Mouse (Mus musculus): ENCODE results near the gene Tuba8.

The Tuba8 gene

DNA sequence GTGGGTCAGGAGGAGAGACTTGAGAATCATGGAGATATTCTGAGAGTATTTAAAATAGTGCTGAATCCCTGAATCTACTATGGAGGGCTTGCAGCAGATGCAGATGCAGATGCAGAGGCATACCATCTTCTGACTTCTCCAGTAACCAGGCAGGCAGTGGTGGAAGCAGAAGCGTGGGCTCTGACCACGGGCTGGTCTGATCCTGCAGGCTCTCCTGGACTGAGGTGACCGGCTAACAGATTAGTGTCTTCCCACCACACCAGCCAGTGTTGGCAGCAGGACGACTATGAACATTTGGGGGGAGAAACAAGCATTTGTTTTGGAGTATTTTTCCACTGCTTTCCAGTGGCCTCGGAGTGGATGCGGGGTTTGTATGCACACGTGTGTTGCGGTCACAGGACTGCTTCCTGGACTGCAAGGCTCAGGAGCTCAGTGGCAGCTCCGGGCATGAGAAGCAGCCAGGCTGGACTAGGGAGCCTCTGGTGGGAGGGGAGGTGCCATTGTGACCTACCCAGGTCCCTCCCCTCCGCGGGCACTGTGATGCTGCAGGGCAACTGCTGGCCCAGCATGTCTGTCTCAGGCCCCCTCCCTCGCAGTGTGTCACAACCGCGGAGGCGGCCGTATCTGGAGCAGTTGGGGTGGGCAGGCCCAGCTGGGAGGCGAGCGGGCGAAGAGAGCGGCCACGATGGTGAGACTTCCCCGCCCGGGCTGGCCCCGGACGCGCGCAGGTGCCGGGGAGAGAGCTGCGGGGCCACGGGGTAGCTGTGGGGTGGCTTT, at the start of gene Tuba8:
Tuba8 (plus strand) TSS at position 548 of the 777 bp plus-strand sequence.
- DNase-seq, result peak; percentile 44 to 50

DNA sequence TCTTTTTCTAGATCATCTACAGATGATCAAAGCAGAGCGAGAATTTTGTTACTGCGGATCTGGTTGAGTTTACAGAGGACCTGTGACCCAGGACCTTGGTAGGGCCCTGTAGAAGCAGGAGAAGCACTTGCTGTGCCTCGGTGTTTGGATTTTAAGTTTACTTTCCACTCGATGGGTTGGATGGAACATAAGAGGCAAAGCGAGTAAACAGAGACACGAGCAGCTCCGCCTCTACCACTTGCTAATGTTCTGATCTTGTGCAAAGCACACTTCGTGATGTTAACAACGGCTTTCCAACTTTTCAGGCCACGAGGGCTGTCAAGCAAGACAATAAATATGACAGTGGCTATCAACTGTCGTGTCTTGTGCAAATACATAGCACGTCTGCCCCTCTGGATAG, 47.9 kb upstream of the Tuba8 start:
- no peak for DNase-seq

DNA sequence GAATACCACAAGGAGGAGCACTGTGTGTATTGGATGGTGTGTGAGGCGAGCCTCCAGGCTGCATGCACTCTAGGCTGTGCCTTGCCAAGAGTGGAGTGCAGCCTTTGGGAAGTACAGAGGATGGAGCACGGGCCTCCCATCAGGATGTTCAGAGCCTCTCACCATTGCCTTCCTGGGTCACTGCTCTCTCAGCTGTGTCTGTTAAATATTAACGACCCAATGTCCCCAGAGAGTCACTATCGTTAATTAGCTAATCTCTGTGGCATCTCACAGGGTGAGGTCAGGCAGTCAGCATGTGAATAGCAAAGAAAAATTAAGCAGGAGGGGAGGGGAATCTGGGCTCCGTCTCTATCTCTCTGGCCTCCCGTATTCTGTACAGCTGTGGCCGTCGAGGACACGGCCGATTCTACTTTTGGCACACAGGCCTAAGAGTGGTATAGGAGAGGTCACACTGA, 44.4 kb upstream of the Tuba8 start:
- no peak for DNase-seq

DNA sequence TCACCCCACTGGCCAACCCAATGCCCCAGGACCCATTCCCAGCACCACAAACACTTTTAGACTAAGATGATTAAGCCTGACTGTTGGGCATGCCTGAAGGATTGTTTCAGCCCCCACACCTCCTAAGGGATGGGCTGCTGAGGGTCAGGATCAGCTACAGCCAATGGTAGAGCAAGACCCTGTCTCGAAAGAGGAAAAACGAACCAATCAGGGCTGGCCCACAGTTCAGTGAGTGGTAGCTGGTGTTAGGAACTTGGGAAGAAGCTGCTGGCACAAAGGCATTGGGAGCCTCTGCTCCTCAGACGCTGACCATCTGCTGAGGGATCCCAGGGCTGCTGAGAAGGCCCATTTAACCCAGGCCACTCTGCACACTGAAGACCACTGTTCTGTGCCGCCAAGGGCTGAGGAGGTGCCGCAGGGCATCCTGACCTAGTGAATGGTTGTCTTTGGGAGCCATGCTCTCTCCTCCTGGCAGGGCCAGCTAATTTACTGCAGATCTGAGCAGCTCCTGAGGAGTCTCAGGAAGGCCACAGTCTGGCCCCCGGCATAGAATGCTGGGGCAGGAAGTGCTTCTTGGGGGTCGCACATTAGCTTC, 43.0 kb upstream of the Tuba8 start:
- no peak for DNase-seq

DNA sequence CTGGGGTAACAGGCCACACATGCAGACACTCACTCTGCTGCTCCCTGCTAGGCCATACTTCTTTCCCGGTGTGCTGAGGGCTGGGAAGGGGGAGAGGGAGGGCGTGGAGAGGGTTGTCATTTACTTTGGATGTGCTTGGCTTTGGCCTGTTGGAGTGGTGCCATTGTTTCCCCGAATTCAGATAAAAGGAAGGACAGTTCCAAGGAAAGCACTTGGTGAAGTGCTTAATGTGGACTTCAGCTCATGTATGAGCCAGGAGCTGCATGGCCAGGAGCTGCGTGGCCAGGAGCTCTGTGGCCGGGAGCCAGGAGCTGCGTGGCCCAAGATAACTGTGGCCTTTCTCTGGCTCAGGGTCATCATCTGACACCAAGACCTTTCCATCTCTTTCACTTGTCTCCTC, 39.4 kb upstream of the Tuba8 start:
- DNase-seq, result no peak

DNA sequence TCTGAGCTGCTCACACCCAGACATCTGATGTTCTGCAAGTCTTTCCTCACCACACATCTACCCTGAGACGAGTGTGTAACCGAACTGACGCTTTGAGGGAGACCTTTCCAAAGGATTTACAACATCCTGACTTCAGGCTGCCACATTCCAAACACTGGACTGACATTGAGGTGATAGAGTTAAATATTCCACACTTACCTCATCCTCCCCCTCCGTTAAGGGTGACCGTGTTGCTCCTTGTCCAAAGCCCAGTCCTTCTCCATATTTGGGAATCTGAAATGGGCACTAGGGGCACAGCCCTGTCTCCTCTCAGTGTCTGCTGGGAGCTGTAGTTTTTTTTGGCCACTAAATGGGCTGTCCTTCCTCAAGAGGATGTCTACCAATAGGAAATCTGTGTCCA, 37.0 kb upstream of the Tuba8 start:
- no peak for DNase-seq

DNA sequence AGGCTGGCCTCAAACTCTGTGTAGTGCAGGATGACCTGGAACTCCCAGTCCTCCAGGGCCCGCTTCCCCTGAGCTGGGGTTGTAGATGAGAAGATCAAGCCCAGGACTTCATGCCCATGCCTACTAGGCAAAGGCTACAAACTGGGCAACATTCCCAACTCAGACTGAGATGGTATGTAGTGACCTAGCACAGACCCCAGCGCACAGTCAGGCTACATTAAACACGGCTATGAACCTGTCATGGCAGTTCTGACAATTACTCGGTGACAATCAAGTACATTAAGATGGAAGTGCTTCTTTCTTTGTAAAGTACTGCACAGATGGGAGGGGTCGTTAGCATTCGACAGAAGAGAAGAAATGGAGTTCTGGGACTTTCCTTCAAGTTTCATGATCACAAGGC, 35.7 kb upstream of the Tuba8 start:
- no peak for DNase-seq

DNA sequence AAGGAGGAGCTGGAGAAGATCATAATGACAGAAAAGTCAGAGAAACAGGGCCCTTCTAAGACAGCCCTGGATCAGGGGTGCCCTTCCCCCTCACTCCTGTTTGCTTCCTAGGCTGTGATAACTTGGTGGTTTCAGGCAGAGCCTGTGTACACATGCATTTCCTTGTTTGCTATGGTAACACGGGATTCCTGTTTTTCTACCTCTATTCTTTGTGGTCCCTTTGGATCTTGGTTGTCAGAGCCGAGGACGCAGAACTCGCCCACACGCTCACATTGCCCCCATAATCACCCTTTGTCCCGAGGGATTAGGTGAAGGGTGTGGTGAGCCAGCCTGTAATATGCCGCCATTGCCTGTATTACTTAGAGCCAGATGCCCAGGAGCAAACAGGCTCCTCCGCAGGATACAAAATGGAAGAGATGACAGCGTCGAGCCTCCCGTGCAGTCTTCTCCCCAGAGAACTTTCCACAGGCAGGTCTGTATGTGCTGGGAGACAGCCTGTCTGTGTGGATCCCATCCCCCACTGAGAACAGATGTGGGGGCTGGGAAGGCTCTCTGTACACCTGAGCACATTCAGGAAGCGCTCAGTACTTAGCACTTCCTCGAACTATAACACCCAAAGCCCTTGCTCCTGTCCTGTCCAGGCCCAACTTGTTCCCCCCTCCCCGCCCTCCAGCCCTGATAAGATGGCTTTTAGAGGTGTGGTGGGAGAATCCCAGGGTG, 34.3 kb upstream of the Tuba8 start:
- DNase-seq, result no peak

DNA sequence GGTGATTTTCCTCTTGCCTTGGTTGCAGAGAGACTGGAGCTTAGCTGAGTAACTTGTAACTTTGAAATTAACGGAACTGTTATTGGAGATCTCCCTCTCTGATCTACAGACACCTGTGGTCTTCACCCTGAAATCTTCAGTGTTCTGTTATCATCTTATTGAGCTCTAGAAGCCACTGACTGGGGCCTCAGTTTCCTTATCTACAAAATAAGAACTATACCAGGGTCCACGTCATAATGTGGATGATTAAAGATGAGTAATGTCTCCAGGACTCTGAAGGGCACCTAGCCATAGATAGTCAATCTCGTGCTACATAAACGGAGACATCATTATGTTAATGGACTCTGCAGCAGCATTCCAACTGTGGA, 33.8 kb upstream of the Tuba8 start:
- DNase-seq, result no peak

DNA sequence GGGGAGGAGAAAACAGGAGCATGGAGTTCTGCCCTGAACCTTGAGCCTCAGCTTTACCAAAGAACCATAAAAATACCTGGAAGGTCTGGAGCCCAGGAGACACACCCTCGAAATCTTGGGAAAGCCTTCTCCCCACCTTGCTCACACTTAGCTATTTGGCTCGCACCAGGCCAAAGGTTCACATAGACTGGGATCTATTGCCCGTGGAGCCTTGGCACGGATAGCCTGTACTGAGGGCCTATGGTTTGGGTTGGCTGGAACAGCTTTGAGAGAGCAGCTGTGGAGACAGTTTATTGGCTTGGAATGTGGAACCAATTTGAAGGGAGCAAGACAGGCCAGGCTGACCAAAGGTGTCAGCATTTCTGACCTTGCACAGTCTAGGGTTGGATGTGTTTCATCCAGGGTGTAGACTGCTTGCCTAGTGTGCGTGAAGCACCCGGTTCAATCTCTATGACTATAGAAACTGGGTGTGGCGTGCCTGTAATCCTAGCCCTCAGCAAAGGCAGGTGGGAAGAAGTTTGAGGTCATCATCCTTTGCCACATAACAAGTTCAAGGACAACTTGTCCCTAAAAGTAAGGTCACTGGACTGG, 33.3 kb upstream of the Tuba8 start:
- no peak for DNase-seq

DNA sequence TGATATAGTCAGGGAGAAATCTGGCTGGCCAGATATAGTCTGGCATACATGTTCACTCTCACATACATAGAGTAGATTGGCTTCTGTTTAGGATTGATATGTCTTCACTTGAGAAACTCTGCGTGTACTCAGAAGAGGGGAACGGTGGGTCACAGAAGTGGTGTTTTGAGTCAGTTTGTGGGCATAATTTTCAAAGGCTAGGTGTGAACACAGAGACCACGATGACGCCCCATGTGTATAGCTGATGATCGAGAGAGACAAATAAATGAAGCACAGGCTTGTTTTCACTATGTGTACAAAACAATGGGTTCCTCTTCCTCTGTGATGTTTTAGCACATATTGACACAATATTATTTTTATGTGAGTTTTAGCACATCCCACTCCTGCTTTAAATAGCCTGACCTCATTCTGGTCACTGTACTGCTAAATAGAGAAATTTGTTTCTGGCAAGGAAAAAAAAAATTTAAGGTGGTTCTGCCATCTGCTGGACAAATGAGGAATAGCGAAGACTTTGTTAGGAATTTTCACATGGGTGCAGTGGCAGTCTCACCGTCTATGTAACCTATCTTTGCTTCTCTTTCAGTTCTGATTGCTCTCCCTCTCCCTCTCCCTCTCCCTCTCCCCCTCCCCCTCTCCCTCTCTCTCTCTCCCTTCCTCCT, 31.7 kb upstream of the Tuba8 start:
- DNase-seq, result peak; percentile 47 to 82

DNA sequence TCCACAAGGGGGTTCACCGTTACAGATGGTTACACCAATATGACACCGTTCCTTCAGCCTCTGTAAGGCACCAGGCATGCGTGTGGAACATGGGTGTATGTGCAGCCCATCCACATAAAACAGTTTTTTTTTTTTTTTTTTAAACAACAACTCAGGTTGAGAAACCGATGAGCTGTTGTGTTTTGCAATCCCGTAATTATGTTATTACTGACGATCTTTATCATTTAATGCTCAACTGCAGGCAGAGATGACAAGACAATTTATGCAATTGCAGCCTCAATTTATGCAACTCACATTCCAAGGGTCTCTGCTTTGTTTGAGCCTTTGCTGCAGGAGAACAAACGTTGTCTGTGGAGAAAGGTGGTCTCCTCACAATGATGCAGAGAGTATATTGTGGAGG, 30.6 kb upstream of the Tuba8 start:
- no peak for DNase-seq

DNA sequence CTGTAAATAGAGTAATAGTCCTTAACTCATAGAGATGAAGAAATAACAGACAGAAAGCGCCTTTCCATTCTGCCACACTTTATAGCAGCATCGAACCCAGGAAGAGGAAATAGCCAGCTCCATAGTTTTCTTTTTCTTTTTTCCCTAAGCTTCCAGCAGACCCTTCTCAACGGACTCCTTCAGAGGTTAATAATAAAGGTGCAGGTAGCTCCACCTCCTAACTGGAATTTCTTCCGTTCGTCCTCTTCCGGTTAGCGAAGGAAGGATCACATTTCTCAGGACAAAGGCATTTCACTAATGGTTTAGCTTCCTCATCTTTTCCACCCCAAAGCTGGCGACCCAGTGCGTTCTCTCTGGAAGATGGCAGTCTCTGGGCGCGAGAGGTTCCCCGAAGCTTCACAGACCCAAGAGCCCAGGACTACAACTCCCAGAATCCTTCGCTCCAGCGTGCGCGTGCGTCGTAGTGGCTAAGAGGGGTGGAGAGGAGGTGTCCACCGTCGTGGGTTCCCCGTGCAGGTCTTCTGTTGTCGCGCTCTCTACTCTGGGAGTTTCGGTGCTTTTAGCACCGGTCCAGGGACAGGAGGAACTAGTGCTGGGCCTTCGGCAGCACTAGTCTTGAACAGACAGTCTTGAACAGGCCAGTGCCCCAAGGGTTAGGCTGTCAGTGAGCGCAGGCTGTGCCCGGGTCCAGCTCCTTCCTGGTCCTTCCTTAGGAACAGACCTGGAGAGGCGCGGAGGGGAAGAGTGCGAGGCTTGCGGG, 26.9 kb upstream of the Tuba8 start, which contains the start of gene Pex26:
Pex26 (plus strand) TSS at position 254 of the 760 bp plus-strand sequence.
- peak; percentile 90 to 93 for DNase-seq

DNA sequence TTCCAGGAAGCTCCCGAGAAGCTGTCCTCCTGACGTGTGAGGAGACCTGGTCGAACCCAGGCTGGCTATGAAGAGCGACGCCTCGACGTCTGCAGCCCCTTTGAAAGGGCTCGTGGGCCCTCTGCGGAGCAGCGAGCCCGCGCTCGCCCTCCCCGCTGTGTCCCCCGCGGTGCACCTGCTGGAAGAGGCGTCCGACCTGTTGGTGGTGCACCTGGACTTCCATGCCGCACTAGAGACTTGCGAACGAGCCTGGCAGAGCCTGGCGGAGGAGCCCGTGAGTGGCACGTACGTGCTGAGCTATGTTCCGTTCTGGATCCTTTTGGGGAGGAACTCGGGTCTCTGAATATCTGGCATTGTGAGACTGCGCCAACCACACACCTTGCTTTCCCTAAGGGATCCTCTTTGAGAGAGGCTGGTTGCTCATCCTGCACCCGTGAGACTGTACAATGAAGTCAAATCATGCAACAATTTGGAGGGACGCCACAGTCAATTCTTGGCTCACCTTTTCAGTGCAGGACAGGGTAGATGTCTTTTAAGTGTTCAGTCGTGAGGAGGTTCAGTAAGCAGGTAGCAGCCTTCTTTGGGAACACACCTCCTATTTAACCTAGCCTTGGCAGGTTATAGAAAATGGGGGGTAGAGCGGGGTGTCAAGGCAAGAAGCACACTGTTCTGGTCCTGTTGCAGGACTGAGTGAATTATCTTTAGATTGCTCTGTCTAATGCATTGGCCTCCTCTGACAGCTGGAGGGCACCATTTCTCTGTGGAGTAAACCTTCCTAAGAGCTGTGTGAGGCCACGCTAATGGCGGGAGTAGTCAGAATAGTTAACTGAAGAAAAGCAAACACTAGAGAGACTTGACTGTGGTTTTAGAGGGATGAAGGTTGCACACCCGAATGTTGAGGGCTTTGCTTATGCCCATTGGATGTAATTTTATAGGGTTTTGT, 26.0 kb upstream of the Tuba8 start:
- DNase-seq, result peak; percentile 43 to 53

DNA sequence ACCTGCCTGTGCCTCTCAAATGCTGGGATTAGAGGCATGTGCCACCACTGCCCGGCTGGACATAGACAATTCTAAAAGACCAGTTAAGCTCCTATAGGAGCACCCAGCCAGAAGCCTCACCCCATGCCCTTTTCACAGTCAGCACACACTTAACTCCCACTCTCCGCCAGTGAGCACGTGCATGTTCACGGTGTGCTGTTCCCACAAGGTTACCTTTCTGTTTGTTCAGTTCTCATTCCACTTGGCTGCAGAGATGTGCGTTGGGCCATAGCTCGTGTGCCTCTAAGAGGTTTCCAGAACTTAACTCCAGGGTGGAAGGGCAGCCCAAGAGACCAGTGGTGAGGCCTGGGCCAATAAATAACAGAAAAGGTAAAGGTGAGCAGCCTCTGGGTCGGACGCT, 25.3 kb upstream of the Tuba8 start:
- no peak for DNase-seq

DNA sequence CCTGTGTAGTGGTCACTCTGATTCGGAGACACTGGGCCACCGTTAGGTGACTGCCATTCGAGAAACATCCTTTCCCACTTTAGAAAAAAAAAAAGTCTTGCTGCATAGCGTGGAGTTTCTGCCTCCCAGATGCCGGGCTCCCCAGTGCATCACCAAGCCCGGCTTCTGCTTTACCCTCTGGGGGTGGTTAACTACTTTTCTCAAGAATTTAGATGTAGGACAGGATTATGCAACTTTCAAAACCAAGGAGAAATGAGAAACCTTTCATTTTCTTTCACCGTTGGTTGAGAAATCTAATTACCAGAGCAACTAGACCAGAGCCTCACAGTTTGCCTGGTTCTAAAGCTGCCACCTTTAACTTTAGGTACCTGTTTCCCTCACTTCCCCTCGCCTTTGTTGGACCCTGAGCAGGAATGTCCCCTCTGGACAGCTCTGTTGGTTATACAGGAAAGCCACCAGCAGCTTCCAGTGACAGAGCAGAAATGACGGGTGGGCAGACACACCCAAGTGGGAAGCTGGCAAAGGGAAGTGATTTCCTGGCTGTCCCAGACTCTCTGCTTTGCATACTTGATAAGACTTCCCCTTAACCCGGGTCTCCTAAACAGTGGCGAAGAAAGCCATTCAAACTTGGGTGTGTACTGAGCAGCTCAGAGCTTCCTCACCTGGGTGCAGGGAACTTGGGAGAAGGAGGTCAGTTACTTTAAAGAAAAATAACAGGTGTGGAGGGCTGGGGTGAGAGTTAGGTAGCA, 19.1 kb upstream of the Tuba8 start:
- DNase-seq, result no peak

DNA sequence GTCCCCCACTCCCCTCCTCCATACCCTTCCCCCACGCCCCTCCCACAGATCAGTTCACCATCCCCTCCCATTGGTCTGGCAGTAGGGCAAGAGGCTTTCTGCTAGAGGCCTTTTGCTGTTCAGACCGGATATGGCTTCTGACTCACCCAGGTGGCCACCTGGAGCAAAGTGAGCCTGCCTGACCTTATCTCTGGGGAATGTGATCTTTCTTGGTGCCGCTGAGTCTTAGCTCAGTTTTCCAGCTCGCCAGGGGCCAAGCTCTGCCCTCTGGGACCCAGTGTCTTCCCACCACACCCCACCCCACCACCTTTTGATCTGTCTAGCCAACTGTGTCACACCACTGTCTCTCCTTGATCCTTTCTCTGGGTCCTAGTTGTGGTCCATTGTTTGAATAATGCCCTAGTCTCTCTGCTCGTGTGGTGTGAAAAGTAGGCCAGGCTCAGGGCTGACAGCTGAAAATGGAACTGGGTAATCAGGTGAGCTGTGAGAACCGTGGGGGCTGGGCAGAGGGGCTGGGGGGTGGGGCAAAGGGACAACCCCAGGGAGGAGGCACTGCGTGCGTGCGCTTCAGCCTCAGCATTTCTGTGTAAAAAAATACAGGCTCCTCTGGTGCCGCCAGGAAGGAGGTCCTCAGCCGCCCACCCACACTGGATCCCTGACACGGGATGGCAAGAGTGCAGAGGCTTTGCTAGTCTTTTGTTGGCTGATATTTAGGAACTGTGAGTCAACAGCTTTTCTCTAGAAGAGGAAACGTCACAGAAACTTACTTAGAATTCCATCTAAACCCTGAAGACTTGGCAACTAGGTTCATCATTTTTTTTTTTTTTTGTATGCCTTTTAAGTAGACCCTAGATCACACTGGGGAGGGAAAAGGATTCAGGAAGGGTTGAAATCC, 16.2 kb upstream of the Tuba8 start:
- DNase-seq, result no peak

DNA sequence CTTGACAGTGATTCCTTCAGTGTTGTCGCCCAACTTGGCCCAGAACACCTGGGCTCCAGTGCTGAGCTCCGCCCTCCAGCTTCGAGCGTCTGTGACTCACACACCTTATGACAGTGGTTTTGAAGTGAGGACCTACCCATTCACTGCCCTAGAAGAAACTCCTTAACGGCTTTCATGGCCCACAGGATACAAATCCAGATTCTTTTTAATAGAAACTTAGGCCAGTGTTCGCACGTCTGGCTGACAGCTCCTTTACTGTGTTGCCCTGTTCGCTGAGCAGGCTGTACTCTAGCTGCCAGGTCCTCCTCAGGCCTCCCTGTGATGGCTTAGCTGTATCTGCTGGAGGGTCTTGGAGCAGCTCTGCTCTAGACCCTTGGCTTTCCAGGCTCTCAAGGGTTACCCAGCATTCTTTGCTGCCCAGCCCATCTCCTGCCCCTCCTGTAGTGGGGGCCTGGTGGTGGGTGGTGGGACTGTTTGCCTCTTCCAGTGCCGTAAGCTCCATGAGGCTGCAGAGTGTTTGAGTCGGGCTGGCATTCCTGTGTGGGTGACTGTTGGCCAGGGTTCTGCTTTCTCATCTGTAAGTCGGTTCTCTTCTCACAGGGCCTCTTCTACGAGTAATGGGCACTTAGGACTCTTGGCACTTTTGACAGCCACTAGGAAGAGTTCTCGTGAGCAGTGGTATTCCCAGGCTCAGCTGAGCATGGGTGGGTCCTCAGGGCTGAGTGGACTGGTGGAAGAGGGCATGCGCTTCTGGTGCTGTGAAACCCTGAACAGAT, 15.4 kb upstream of the Tuba8 start:
- DNase-seq, result no peak
